Mouse (Mus musculus) liver, embryonic 14.5 days (tissue): ENCODE results near the gene Ankrd39.

Source experiments
- CTCF ChIP-seq: IDR thresholded peaks from 2 replicates; pipeline ENCODE4 v1.5.1; 2016; ENCODE audit warnings: antibody characterized with exemption, low read depth, control low read depth
- EP300 ChIP-seq: IDR thresholded peaks from 2 replicates; pipeline ENCODE4 v1.6.1; 2016; ENCODE audit warnings: antibody characterized with exemption, low read depth

- no peak for TF ChIP-seq CTCF
- no peak for TF ChIP-seq EP300
Measured at GRCm38 (mm10) chr1:36512089-36512965, 34.9 kb downstream of the Ankrd39 start.
